In genomic region chr17:86254285-86254684, GRCm38 (mm10) we compare ENCODE assay signal across 9 mouse cellular contexts.
DNase-seq lines count a peak whose midpoint lies in the region; ATAC-seq lines count a peak whose summit lies in the region.
"Had no signal": no experiment of that assay in that cellular context is flagged by ENCODE, and none has a peak within 500 bp of the region (broad histone marks: within the 10 kb centered on the region; RNA-seq: fewer than 3 reads in every experiment).

No protein-coding gene starts in this region.

- H3K36me3 ChIP-seq in liver, embryonic 12.5 days: no peaks in the 10 kb centered on the region
- H3K36me3 ChIP-seq: limb, embryonic 12.5 days had no signal

- H3K4me3 ChIP-seq in liver, embryonic 12.5 days: no peak overlapping the region
- H3K4me3 ChIP-seq: limb, embryonic 12.5 days had no signal

- 91% methylated on average over 8 of the region's 8 CpGs for WGBS in liver, embryonic 12.5 days (ENCODE audit: insufficient replicate concordance)

- no peak overlapping the region for H3K4me2 ChIP-seq in liver, embryonic 12.5 days
- H3K4me2 ChIP-seq: limb, embryonic 12.5 days had no signal

- peak; percentile 43 for DNase-seq in retina, adult 2 months (ENCODE audit: low read depth, low spot score)
- DNase-seq in retina, postnatal 1 day: no peak
- DNase-seq in cerebellum, adult 8-10 months: peak; percentile 81
- DNase-seq in gastrocnemius, adult 8-10 months (ENCODE audit: low spot score in 2 of 2): peak; percentile 79 to 91
- peak; percentile 86 for DNase-seq in layer of hippocampus, adult 9-11 months
- peak; percentile 73 for DNase-seq in right cerebral cortex, postnatal 4 days
- DNase-seq in yolk sac, embryonic 10.5 days (ENCODE audit: low spot score): no peak

- H3K9ac ChIP-seq in liver, embryonic 12.5 days: no peak overlapping the region
- H3K9ac ChIP-seq: limb, embryonic 12.5 days had no signal

- H3K4me1 ChIP-seq in liver, embryonic 12.5 days: no peaks in the 10 kb centered on the region

- 0 out of 2 replicates have a peak, but pooled peaks cover 8% of the 10 kb centered on the region for H3K9me3 ChIP-seq in liver, embryonic 12.5 days (replicated peaks)

- ATAC-seq in liver, embryonic 12.5 days: no peak

- no peak overlapping the region for H3K27ac ChIP-seq in liver, embryonic 12.5 days
- H3K27ac ChIP-seq: limb, embryonic 12.5 days had no signal

- no peaks in the 10 kb centered on the region for H3K27me3 ChIP-seq in liver, embryonic 12.5 days (replicated peaks)
- H3K27me3 ChIP-seq: limb, embryonic 12.5 days had no signal

Comparison
In these comparisons a context has a peak if more than half of its experiments do, and no peak if none do; other contexts are left out.
1. DNase-seq: peak in retina, adult 2 months (single experiment), cerebellum, adult 8-10 months (single experiment), gastrocnemius, adult 8-10 months (2 of 2), layer of hippocampus, adult 9-11 months (single experiment) and right cerebral cortex, postnatal 4 days (single experiment); none in retina, postnatal 1 day (single experiment) and yolk sac, embryonic 10.5 days (single experiment).